In the genomic region with DNA sequence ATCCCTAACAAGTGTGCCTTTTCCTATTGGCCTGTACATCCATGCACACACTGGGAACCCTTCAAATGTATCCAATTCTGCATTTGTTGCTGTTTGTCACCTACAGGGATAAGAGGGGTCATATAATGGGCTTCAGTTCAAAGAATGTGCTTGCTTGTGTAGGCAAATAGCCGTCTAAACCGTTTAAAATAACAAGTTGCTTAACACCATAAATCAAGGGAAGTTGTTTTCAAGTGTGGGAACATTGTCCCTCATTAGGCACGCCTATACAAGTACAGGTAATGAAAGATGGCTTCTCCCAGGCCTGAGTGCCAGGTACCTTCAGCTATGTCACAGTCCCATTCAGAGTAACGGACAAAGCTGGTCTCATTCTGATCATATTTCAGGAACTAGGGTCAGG, we compare ENCODE assay signal across 26 mouse cellular contexts.
DNase-seq lines count a peak whose midpoint lies in the region; ATAC-seq lines count a peak whose summit lies in the region.
"Had no signal": no experiment of that assay in that cellular context is flagged by ENCODE, and none has a peak within 500 bp of the region (broad histone marks: within the 10 kb centered on the region; RNA-seq: fewer than 3 reads in every experiment).

No protein-coding gene starts in this region.

- no peaks in the 10 kb centered on the region for H3K9me3 ChIP-seq in forebrain, embryonic 11.5 days (ENCODE audit: control insufficient read depth, low read length)
- H3K9me3 ChIP-seq in forebrain, embryonic 12.5 days: no peaks in the 10 kb centered on the region
- H3K9me3 ChIP-seq in heart, embryonic 10.5 days: no peaks in the 10 kb centered on the region
- H3K9me3 ChIP-seq: embryonic facial prominence, embryonic 15.5 days; forebrain, embryonic 13.5 days; forebrain, embryonic 15.5 days had no signal

- H3K4me3 ChIP-seq in forebrain, embryonic 11.5 days (ENCODE audit: low read depth, low read length): no peak overlapping the region
- no peak overlapping the region for H3K4me3 ChIP-seq in forebrain, embryonic 12.5 days (replicated peaks)
- H3K4me3 ChIP-seq in heart, embryonic 10.5 days: no peak overlapping the region
- H3K4me3 ChIP-seq: embryonic facial prominence, embryonic 13.5 days; embryonic facial prominence, embryonic 15.5 days; erythroblast, embryonic 14.5 days; forebrain, embryonic 13.5 days; forebrain, embryonic 15.5 days had no signal

- H3K4me1 ChIP-seq in forebrain, embryonic 11.5 days (replicated peaks; ENCODE audit: control insufficient read depth, insufficient read depth, low read length): peaks cover 8% of the 10 kb centered on the region; the same call in 1 of the 2 replicates
- peaks cover 11% of the 10 kb centered on the region for H3K4me1 ChIP-seq in forebrain, embryonic 12.5 days
- H3K4me1 ChIP-seq in heart, embryonic 10.5 days: peaks cover 7% of the 10 kb centered on the region

- DNase-seq in forebrain, embryonic 11.5 days (ENCODE audit: low spot score): peak; percentile 17
- DNase-seq in heart, embryonic 10.5 days (ENCODE audit: low spot score): peak; percentile 20
- no peak for DNase-seq in heart, postnatal 25 days (ENCODE audit: low spot score)
- DNase-seq in kidney, adult 9 months: no peak
- DNase-seq: adrenal gland, adult 2 months; adrenal gland, postnatal 10 days; adrenal gland, postnatal 25 days; B cell, adult 2 months; cerebellum, adult 11 months; cerebellum, adult 18-20 months; cerebellum, adult 8-10 months; cerebellum, adult 9-11 months; cerebellum, postnatal 14 days; cerebellum, postnatal 36 days; embryo, embryonic 11 days; forebrain, postnatal 0 days had no signal

- ATAC-seq in forebrain, embryonic 11.5 days (replicated peaks; ENCODE audit: low FRiP score): no peak
- ATAC-seq in forebrain, embryonic 12.5 days (ENCODE audit: low FRiP score): no peak
- ATAC-seq: CD4-positive, CD25-positive, alpha-beta regulatory T cell, adult 4 months; forebrain, embryonic 13.5 days; forebrain, embryonic 15.5 days; forebrain, postnatal 0 days; Patski had no signal

- no peak overlapping the region for H3K27ac ChIP-seq in forebrain, embryonic 11.5 days (ENCODE audit: low read depth, low read length)
- no peak overlapping the region for H3K27ac ChIP-seq in forebrain, embryonic 12.5 days
- H3K27ac ChIP-seq in heart, embryonic 10.5 days: no peak overlapping the region
- H3K27ac ChIP-seq: embryonic facial prominence, embryonic 13.5 days; embryonic facial prominence, embryonic 15.5 days; forebrain, embryonic 13.5 days; forebrain, embryonic 15.5 days had no signal

- no peaks in the 10 kb centered on the region for H3K36me3 ChIP-seq in forebrain, embryonic 11.5 days (ENCODE audit: control insufficient read depth, insufficient read depth, low read length)
- H3K36me3 ChIP-seq in forebrain, embryonic 12.5 days (replicated peaks): no peaks in the 10 kb centered on the region
- H3K36me3 ChIP-seq in heart, embryonic 10.5 days: no peaks in the 10 kb centered on the region
- H3K36me3 ChIP-seq: embryonic facial prominence, embryonic 13.5 days; embryonic facial prominence, embryonic 15.5 days; forebrain, embryonic 15.5 days; G1E had no signal

- H3K4me2 ChIP-seq in forebrain, embryonic 11.5 days (ENCODE audit: low read depth, low read length, severe bottlenecking): no peak overlapping the region
- no peak overlapping the region for H3K4me2 ChIP-seq in forebrain, embryonic 12.5 days
- H3K4me2 ChIP-seq: embryonic facial prominence, embryonic 13.5 days; embryonic facial prominence, embryonic 15.5 days; forebrain, embryonic 13.5 days; forebrain, embryonic 15.5 days had no signal

- no peak overlapping the region for H3K9ac ChIP-seq in forebrain, embryonic 11.5 days (ENCODE audit: low read length)
- H3K9ac ChIP-seq in forebrain, embryonic 12.5 days: no peak overlapping the region
- H3K9ac ChIP-seq: embryonic facial prominence, embryonic 13.5 days; embryonic facial prominence, embryonic 15.5 days; forebrain, embryonic 13.5 days; forebrain, embryonic 15.5 days; forebrain, postnatal 0 days had no signal

- WGBS in forebrain, embryonic 11.5 days: 87% methylated on average over 4 of the region's 4 CpGs
- WGBS in forebrain, embryonic 12.5 days: 83% methylated on average over 4 of the region's 4 CpGs
- 81% methylated on average over 4 of the region's 4 CpGs for WGBS in heart, embryonic 10.5 days

- intact Hi-C loops in heart, postnatal 25 days (cut with DNase I): no loop called here

- H3K27me3 ChIP-seq in forebrain, embryonic 11.5 days (ENCODE audit: control insufficient read depth, insufficient read depth, low read length): peaks cover 2% of the 10 kb centered on the region
- 0 out of 2 replicates have a peak, but pooled peaks cover 7% of the 10 kb centered on the region for H3K27me3 ChIP-seq in forebrain, embryonic 12.5 days
- no peaks in the 10 kb centered on the region for H3K27me3 ChIP-seq in heart, embryonic 10.5 days (ENCODE audit: insufficient read depth, poor library complexity, severe bottlenecking)
- H3K27me3 ChIP-seq: CH12.LX; embryonic facial prominence, embryonic 13.5 days; embryonic facial prominence, embryonic 15.5 days; forebrain, embryonic 13.5 days; forebrain, embryonic 15.5 days; Patski had no signal

Comparison
In these comparisons a context has a peak if more than half of its experiments do, and no peak if none do; other contexts are left out.
1. DNase-seq: peak in forebrain, embryonic 11.5 days (single experiment) and heart, embryonic 10.5 days (single experiment); none in heart, postnatal 25 days (single experiment) and kidney, adult 9 months (single experiment).